Mouse (Mus musculus) CD4-positive naive resting alpha-beta T cell, adult 57 days (primary cell): ENCODE measurements around the gene Zfp444. TPM values are rescaled to one million over a fixed set of nuclear protein-coding genes. Genes with fewer than 3 reads are reported as not detected.

Experiments
- total RNA-seq: library from RNA; stranded (reverse); gene quantifications from one replicate; pipeline ENCODE4 v1.2.4, GENCODE M21; 2023

Zfp444 gene
- 23.6 TPM for total RNA-seq

DNA sequence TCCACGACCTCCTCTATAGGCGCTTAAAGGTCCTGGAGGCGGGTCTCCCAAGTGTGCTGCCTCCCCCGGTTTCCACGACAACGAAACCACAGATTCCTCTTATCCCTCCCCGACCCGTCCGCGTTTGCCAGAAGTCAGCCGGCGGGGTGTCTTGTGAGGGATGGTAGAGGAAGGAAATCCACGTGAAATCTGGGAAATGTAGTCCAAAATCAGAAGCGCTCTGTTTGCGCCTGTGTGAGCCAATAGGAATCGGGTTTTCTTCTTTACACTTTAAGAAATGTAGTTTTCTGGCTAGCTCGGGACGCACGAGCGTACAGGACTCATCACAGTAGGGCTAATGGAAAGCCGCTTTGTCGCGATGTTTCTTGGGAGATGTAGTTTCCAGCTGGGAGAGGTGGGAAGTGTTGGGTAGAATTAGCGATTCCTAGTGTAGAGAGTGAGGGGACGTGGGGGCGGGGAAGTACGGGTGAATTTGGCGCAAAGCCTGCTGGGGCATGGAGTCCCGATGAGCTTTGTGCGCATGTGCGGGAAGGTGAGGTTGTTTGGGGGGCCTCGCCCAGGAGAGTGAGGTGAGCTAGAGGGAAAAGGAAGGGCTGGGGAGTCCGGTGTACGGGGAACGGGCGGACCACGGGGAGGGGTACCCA lies at the start of gene Zfp444:
Zfp444 (plus strand) TSS at position 221 of the 644 bp plus-strand sequence.

DNA sequence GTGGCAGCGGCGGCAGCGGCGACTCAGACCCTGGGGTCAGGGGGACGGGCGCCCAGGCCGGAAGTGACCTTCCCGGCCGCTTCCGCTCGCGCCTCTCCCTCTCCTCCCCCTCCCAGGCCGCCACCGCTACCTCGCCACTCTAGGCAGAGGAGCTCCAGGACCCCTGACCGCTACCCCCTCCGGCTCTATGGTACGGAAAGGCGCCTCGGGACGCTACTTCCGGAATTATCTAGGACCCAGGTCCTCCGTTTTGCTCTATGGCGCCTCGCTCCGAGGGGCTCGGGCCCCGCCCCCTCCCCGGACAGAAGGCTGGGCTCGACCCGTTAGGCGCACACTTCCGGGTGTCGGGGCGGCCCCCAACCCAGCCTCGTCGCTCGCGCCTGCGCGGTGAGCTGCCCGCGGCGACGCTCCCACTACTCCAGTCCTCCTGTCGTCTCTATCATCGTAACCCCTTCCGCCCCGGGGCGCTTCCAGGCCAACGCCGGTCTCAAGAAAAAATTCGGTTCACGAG lies 16.1 kb upstream of the Zfp444 start, which contains the start of gene Zfp787:
Zfp787 (minus strand) TSS at position 97 of the 511 bp plus-strand sequence.

DNA sequence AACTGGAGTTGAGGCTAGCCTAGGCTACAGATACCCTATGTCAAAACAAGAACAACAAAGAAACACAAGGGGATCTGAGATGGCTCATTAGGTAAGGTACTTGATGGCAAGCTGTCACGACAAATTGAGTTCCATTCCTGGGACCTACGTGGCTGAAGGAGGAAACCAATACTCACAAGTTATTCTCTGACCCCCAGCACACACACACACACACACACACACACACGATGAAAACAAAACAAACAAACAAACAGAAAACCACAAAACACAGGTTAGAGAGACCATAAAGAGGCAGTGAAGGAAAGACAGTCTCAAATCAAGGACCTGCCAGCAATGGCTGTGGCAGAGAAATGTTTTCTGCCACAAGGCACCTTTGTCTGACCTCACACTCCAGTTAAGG lies 24.8 kb downstream of the Zfp444 start, which contains the start of gene Galp:
Galp (plus strand) TSS at position 301 of the 400 bp plus-strand sequence.

DNA sequence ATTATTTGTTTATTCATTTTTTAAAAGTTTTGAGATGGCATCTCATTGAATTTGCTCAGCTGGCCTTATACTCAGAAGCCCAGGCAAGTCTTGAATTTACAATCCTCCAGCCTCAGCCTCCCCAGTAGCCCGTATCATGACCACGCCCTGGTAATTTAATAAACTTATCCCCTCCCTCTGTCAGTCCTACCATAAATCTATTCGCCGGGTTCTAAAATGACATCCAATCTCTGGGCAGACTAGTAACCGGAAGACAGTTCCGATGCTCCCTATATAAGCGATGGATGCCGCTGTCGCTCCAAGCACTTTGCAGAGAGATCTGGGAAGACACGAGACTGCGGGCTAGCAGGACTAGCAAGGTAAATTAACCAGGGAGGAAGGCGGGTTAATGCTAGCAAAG lies 50.0 kb downstream of the Zfp444 start, which contains the start of gene Zscan5b:
Zscan5b (plus strand) TSS at position 301 of the 400 bp plus-strand sequence.

Other genes with a start within 250 kb of the Zfp444 start
- gene Vmn1r65, start 161.2 kb upstream of the Zfp444 start, total RNA-seq = not detected
- gene Nlrp4c, start 127.1 kb upstream of the Zfp444 start, total RNA-seq = not detected
- gene Zfp787, start 16.2 kb upstream of the Zfp444 start, total RNA-seq = 32.9 TPM
- not detected for gene Galp, start 24.9 kb downstream of the Zfp444 start, total RNA-seq
- not detected for gene Zscan5b, start 50.1 kb downstream of the Zfp444 start, total RNA-seq
- not detected for gene Epp13, start 80.5 kb downstream of the Zfp444 start, total RNA-seq
- gene Zfp667, start 114.4 kb downstream of the Zfp444 start, total RNA-seq = 2.9 TPM
- gene Zfp583, start 159.1 kb downstream of the Zfp444 start, total RNA-seq = 2.7 TPM
- gene Gm3854, start 171.5 kb downstream of the Zfp444 start, total RNA-seq = 1.1 TPM
- 2.5 TPM for gene Zfp78, start 191.1 kb downstream of the Zfp444 start, total RNA-seq
- 3.5 TPM for gene Zfp28, start 211.1 kb downstream of the Zfp444 start, total RNA-seq
- not detected for gene Smim17, start 226.5 kb downstream of the Zfp444 start, total RNA-seq
- not detected for gene Gm20715, start 238.1 kb downstream of the Zfp444 start, total RNA-seq